Mouse (Mus musculus) embryonic facial prominence, embryonic 15.5 days (tissue): ENCODE data around the gene Adgrd1. TPM values are rescaled to one million over a fixed set of nuclear protein-coding genes. Genes with fewer than 3 reads are reported as not detected.

Source experiments
- ATAC-seq: fragments of 200-750 bp; cut with Nextera tagmentation; 2 replicates; pipeline ENCODE4 v1.8.0; 2017; ENCODE audit warnings: low read depth, moderate TSS enrichment; ENCODE audit not compliant: insufficient number of reproducible peaks, low FRiP score, low TSS enrichment
- H3K27ac ChIP-seq: fragments of 300-500 bp; sonication (generic); replicated peaks from 2 replicates; pipeline ENCODE4 v1.5.1; 2015; ENCODE audit warnings: mild to moderate bottlenecking, inconsistent platforms
- H3K27me3 ChIP-seq: fragments of 300-500 bp; sonication (generic); 2 replicates; pipeline ENCODE4 v1.6.1; 2015; ENCODE audit warnings: inconsistent platforms
- H3K36me3 ChIP-seq: fragments of 300-500 bp; sonication (generic); 2 replicates; pipeline ENCODE4 v1.6.1; 2015; ENCODE audit warnings: mild to moderate bottlenecking, inconsistent platforms
- H3K4me1 ChIP-seq: fragments of 300-500 bp; sonication (generic); 2 replicates; pipeline ENCODE4 v1.6.1; 2015; ENCODE audit warnings: inconsistent platforms
- H3K4me2 ChIP-seq: fragments of 300-500 bp; sonication (generic); replicated peaks from 2 replicates; pipeline ENCODE4 v1.6.1; 2015; ENCODE audit warnings: mild to moderate bottlenecking, inconsistent platforms
- H3K4me3 ChIP-seq: fragments of 300-500 bp; sonication (generic); replicated peaks from 2 replicates; pipeline ENCODE4 v1.5.1; 2015; ENCODE audit warnings: mild to moderate bottlenecking, inconsistent platforms
- H3K9ac ChIP-seq: fragments of 300-500 bp; sonication (generic); 2 replicates; pipeline ENCODE4 v1.6.1; 2015; ENCODE audit warnings: inconsistent platforms
- H3K9me3 ChIP-seq: fragments of 300-500 bp; sonication (generic); replicated peaks from 2 replicates; pipeline ENCODE4 v1.6.1; 2016; ENCODE audit warnings: inconsistent platforms
- WGBS: fragments of 180-500 bp; shearing (Covaris S2); methylation state at CpG from one replicate; pipeline ENCODE4 v1.1.7; 2015; 5-methylcytosine and 5-hydroxymethylcytosine counted together
- polyA plus RNA-seq: library from polyadenylated mRNA; unstranded; fragments of >200 nt; fragmentation: Nextera tagmentation; extraction: Ambion mirVana; gene quantifications from 2 replicates; pipeline ENCODE4 v1.2.1, GENCODE M21; 2015

The Adgrd1 gene
- polyA plus RNA-seq, 1 experiment from 2014 or later, result 3.4 TPM

DNA sequence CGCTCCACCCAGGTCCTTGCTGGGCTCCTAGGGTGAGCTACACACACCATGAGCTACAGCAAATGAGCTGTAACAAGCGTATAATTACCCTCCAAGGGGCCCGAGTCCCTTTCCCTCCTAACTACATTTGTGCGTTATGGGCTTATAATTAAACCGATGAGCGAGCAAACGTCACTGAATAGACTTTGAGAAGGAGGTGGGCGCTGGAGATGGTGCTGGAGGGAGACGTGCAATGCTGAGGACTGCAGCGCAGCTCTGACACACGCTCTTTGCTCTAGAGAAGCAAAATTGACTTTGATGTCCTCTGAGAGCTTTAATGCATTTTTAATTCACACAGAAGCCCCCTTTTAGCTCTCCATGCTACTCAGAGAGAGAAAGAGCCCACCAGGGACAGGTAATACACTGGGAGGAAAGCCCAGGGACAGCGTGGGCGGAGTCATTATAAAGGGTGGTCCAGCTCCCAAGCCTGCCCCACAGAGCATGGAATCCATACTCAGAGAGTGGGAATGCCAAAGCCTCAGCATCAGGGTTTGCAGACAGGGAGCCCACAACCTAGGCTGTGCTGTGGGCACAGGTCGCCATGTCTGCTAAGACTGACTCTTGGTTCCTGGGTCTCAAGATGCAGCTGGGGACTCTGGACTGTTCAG lies 115.0 kb downstream of the Adgrd1 start:
- Histone ChIP-seq H3K9me3 (no peaks in the 10 kb centered on the region), H3K4me3 (no peak overlapping the region), H3K9ac (no peak overlapping the region), H3K4me1 (no peaks in the 10 kb centered on the region), H3K27ac (no peak overlapping the region), H3K36me3 (no peaks in the 10 kb centered on the region), H3K4me2 (no peak overlapping the region), H3K27me3 (no peaks in the 10 kb centered on the region)
- no peak for ATAC-seq
- 42% methylated on average over 14 of the region's 14 CpGs for WGBS

- Histone ChIP-seq H3K4me1 (peaks cover 11% of the 10 kb centered on the region), H3K4me2 (no peak overlapping the region), H3K4me3 (no peak overlapping the region), H3K27ac (no peak overlapping the region), H3K27me3 (no peaks in the 10 kb centered on the region), H3K9me3 (no peaks in the 10 kb centered on the region), H3K36me3 (no peaks in the 10 kb centered on the region), H3K9ac (no peak overlapping the region)
- 44% methylated on average over 9 of the region's 9 CpGs for WGBS
- ATAC-seq, result no peak
These were observed 117.5 kb downstream of the Adgrd1 start for GRCm38 (mm10) chr5:129214023-129214422.

GRCm38 (mm10) chr5:129216001-129216400 lies 119.5 kb downstream of the Adgrd1 start:
- no peak overlapping the region for H3K4me2 ChIP-seq
- H3K4me1 ChIP-seq, result peaks cover 11% of the 10 kb centered on the region
- WGBS, result 75% methylated on average over 2 of the region's 2 CpGs
- H3K4me3 ChIP-seq, result no peak overlapping the region
- H3K9ac ChIP-seq, result no peak overlapping the region; the same call in 1 of the 2 replicates
- H3K36me3 ChIP-seq, result no peaks in the 10 kb centered on the region
- H3K9me3 ChIP-seq, result no peaks in the 10 kb centered on the region
- ATAC-seq, result no peak
- no peak overlapping the region for H3K27ac ChIP-seq
- no peaks in the 10 kb centered on the region for H3K27me3 ChIP-seq

GRCm38 (mm10) chr5:129217481-129218221 lies 121.1 kb downstream of the Adgrd1 start:
- no peaks in the 10 kb centered on the region for H3K27me3 ChIP-seq
- peaks cover 11% of the 10 kb centered on the region for H3K4me1 ChIP-seq
- H3K4me2 ChIP-seq, result peak overlapping the region; percentile 25
- H3K9me3 ChIP-seq, result no peaks in the 10 kb centered on the region
- no peak for ATAC-seq
- H3K36me3 ChIP-seq, result no peaks in the 10 kb centered on the region
- 7% methylated on average over 22 of the region's 22 CpGs for WGBS
- H3K9ac ChIP-seq, result no peak overlapping the region
- no peak overlapping the region for H3K4me3 ChIP-seq
- H3K27ac ChIP-seq, result no peak overlapping the region

DNA sequence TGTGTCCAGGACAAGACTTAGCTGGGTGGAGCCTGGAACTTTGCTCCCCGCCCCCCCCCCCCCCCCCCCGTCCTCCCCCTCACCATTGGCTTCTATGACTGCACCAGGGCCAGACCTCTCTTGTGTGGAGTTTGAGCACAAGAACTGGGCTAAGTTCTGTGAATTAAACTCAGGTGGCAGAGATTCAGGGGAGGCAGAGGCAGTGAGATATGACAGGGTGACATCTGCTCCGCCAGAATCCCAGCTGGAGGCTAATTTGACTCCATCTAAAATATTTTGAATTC lies 121.6 kb downstream of the Adgrd1 start:
- ATAC-seq, result no peak
- H3K27me3 ChIP-seq, result no peaks in the 10 kb centered on the region
- H3K4me1 ChIP-seq, result peaks cover 11% of the 10 kb centered on the region
- no peaks in the 10 kb centered on the region for H3K9me3 ChIP-seq
- no peak overlapping the region for H3K4me2 ChIP-seq
- no peaks in the 10 kb centered on the region for H3K36me3 ChIP-seq
- WGBS, result 17% methylated on average over 2 of the region's 3 CpGs
- no peak overlapping the region for H3K4me3 ChIP-seq
- H3K27ac ChIP-seq, result no peak overlapping the region
- H3K9ac ChIP-seq, result no peak overlapping the region

DNA sequence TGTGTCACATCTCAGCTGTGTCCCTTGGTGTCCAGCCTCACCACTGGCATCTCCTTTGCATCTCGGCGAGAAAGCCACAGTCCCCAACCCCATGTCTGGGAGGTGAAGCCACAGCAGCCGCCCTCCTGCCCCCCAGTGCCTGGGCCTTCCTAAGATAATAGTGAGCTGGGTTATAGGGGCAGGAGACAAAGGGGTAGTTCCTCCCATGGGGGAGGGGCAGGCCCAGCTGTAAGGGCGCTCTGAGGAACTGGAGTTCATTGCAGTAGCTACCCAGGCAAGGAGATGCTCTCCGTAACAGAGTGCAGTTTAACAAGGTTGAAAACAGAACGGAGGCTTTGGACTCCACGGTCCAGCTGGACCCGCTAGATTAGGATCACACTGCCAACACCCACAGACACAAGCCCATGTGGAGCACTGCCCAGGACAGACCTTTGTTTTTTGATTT lies 122.0 kb downstream of the Adgrd1 start:
- no peak overlapping the region for H3K4me2 ChIP-seq
- no peak overlapping the region for H3K9ac ChIP-seq
- 26% methylated on average over 8 of the region's 8 CpGs for WGBS
- peaks cover 11% of the 10 kb centered on the region for H3K4me1 ChIP-seq
- H3K9me3 ChIP-seq, result no peaks in the 10 kb centered on the region
- no peaks in the 10 kb centered on the region for H3K27me3 ChIP-seq
- H3K27ac ChIP-seq, result no peak overlapping the region
- no peak overlapping the region for H3K4me3 ChIP-seq
- no peak for ATAC-seq
- H3K36me3 ChIP-seq, result no peaks in the 10 kb centered on the region

GRCm38 (mm10) chr5:129219178-129219760 lies 122.7 kb downstream of the Adgrd1 start:
- Histone ChIP-seq H3K27ac (no peak overlapping the region), H3K9ac (no peak overlapping the region), H3K36me3 (no peaks in the 10 kb centered on the region), H3K4me2 (no peak overlapping the region), H3K4me3 (no peak overlapping the region), H3K9me3 (no peaks in the 10 kb centered on the region), H3K4me1 (peaks cover 11% of the 10 kb centered on the region), H3K27me3 (no peaks in the 10 kb centered on the region)
- WGBS, result 80% methylated on average over 5 of the region's 5 CpGs
- ATAC-seq, result no peak

GRCm38 (mm10) chr5:129225810-129226450 lies 129.4 kb downstream of the Adgrd1 start:
- Histone ChIP-seq H3K4me1 (no peaks in the 10 kb centered on the region), H3K9ac (no peak overlapping the region), H3K4me3 (no peak overlapping the region), H3K36me3 (no peaks in the 10 kb centered on the region), H3K27me3 (no peaks in the 10 kb centered on the region), H3K27ac (no peak overlapping the region), H3K4me2 (no peak overlapping the region), H3K9me3 (no peaks in the 10 kb centered on the region)
- no peak for ATAC-seq
- 74% methylated on average over 33 of the region's 33 CpGs for WGBS

- Histone ChIP-seq H3K27me3 (no peaks in the 10 kb centered on the region), H3K36me3 (no peaks in the 10 kb centered on the region), H3K4me3 (no peak overlapping the region), H3K9me3 (no peaks in the 10 kb centered on the region), H3K9ac (no peak overlapping the region), H3K4me1 (no peaks in the 10 kb centered on the region), H3K27ac (no peak overlapping the region), H3K4me2 (no peak overlapping the region)
- WGBS, result 82% methylated on average over 2 of the region's 2 CpGs
- ATAC-seq, result no peak
These were observed 131.6 kb downstream of the Adgrd1 start for GRCm38 (mm10) chr5:129228171-129228570.

DNA sequence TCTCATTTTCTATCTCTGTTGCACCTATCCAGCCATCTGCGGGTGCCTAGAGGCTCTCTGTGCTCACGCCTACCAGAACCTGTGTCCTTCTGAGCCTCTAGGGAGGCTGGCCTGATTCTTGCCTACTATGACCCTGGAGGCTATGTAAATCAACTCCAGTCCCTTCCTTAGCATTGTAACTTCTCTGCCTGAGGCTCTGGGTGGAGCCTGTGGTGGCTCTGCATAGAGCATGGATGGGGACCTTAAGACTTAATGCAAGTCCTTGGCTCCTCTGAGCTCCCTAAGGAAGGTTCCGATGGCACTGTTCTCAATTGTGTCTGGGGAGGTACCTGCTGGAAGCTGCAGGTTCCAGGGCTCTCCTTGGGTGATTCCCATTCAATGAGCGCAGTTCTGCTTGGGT lies 136.8 kb downstream of the Adgrd1 start:
- Histone ChIP-seq H3K4me1 (no peaks in the 10 kb centered on the region), H3K27ac (no peak overlapping the region), H3K9ac (no peak overlapping the region), H3K4me3 (no peak overlapping the region), H3K27me3 (no peaks in the 10 kb centered on the region), H3K4me2 (no peak overlapping the region), H3K9me3 (no peaks in the 10 kb centered on the region), H3K36me3 (no peaks in the 10 kb centered on the region)
- WGBS, result 85% methylated on average over 4 of the region's 4 CpGs
- ATAC-seq, result no peak

DNA sequence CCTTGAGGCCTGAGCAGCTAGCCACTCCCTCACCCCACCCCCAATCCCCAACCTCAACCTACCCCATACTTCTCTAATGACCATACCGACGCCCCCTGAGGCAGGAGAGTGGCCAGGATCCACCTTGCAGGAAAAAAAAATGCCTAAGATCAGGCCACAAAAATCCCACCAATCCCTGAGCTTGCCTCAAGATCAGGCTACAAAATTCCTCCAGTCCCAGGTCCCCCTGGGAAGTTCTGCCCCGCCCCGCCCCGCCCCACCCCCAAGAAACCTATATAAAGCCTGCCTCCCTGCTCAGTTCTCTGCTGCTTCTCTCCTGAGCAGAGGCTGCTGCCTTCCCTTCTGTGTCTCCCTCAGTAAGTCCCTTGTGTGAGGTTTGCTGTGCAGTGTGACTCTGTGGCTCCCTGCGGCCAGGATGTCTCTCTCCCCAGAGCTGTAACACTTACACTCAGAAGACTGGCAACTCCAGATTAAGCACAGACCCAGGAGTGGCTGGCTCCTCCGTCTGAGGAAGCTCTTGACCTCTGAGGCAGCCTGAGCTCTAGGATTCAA lies 137.4 kb downstream of the Adgrd1 start:
- no peak for ATAC-seq
- H3K27ac ChIP-seq, result no peak overlapping the region
- no peaks in the 10 kb centered on the region for H3K36me3 ChIP-seq
- H3K27me3 ChIP-seq, result no peaks in the 10 kb centered on the region
- WGBS, result 72% methylated on average over 7 of the region's 7 CpGs
- no peak overlapping the region for H3K4me3 ChIP-seq
- H3K9ac ChIP-seq, result no peak overlapping the region
- H3K4me1 ChIP-seq, result no peaks in the 10 kb centered on the region
- H3K9me3 ChIP-seq, result no peaks in the 10 kb centered on the region
- H3K4me2 ChIP-seq, result no peak overlapping the region
